Comparison of ENCODE assay signal across 25 mouse cellular contexts in genomic region chr5:148935871-148936270, GRCm38 (mm10). TPM values are rescaled to one million over a fixed set of nuclear protein-coding genes. Genes with fewer than 3 reads are reported as not detected.
DNase-seq lines count a peak whose midpoint lies in the region; ATAC-seq lines count a peak whose summit lies in the region.
"Had no signal": no experiment of that assay in that cellular context is flagged by ENCODE, and none has a peak within 500 bp of the region (broad histone marks: within the 10 kb centered on the region; RNA-seq: fewer than 3 reads in every experiment).

No protein-coding gene starts in this region.

- H3K27ac ChIP-seq in liver, embryonic 11.5 days (ENCODE audit: low read depth, low read length) = peak overlapping the region; percentile 90
- H3K27ac ChIP-seq in liver, embryonic 13.5 days = peak overlapping the region; percentile 93
- H3K27ac ChIP-seq: hindbrain, embryonic 12.5 days; midbrain, embryonic 13.5 days had no signal

- H3K36me3 ChIP-seq in liver, embryonic 11.5 days (ENCODE audit: control insufficient read depth, insufficient read depth, low read length) = no peaks in the 10 kb centered on the region
- peaks cover 31% of the 10 kb centered on the region for H3K36me3 ChIP-seq in erythroblast, embryonic 14.5 days (ENCODE audit: control insufficient read depth)
- peaks cover 4% of the 10 kb centered on the region for H3K36me3 ChIP-seq in liver, embryonic 13.5 days
- H3K36me3 ChIP-seq: hindbrain, embryonic 12.5 days; kidney, embryonic 15.5 days; limb, embryonic 12.5 days; midbrain, embryonic 13.5 days had no signal

- WGBS in liver, embryonic 11.5 days = 59% methylated on average over 6 of the region's 6 CpGs
- WGBS in liver, embryonic 13.5 days (ENCODE audit: insufficient replicate concordance) = 31% methylated on average over 6 of the region's 6 CpGs

- no peaks in the 10 kb centered on the region for H3K27me3 ChIP-seq in liver, embryonic 11.5 days (replicated peaks; ENCODE audit: control insufficient read depth, insufficient read depth, low read length)
- no peaks in the 10 kb centered on the region for H3K27me3 ChIP-seq in erythroblast, embryonic 14.5 days (ENCODE audit: control insufficient read depth)
- H3K27me3 ChIP-seq in liver, embryonic 13.5 days = no peaks in the 10 kb centered on the region
- H3K27me3 ChIP-seq: hindbrain, embryonic 12.5 days; kidney, embryonic 15.5 days; limb, embryonic 12.5 days; midbrain, embryonic 13.5 days had no signal

- peak overlapping the region; percentile 46 for H3K9ac ChIP-seq in liver, embryonic 11.5 days (ENCODE audit: low read depth, low read length)
- H3K9ac ChIP-seq in liver, embryonic 13.5 days = peak overlapping the region; percentile 26; the same call in 1 of the 2 replicates
- H3K9ac ChIP-seq: hindbrain, embryonic 12.5 days; kidney, embryonic 15.5 days; limb, embryonic 12.5 days; midbrain, embryonic 13.5 days had no signal

- ATAC-seq in liver, embryonic 11.5 days (replicated peaks; ENCODE audit: low FRiP score) = peak; percentile 30
- peak; percentile 36 for ATAC-seq in liver, embryonic 13.5 days (ENCODE audit: low read depth)
- ATAC-seq: activated CD4-positive, CD25-positive, alpha-beta regulatory T cell, adult 4 months; midbrain, embryonic 13.5 days had no signal

- no peak overlapping the region for H3K4me3 ChIP-seq in liver, embryonic 11.5 days (ENCODE audit: low read depth, low read length)
- H3K4me3 ChIP-seq in erythroblast, embryonic 14.5 days (replicated peaks) = peak overlapping the region; percentile 8
- H3K4me3 ChIP-seq in liver, embryonic 13.5 days (replicated peaks) = no peak overlapping the region
- H3K4me3 ChIP-seq: hindbrain, embryonic 12.5 days; kidney, embryonic 15.5 days; limb, embryonic 12.5 days; midbrain, embryonic 13.5 days had no signal

- no peaks in the 10 kb centered on the region; the same call in 1 of the 2 replicates for H3K9me3 ChIP-seq in liver, embryonic 11.5 days (ENCODE audit: control insufficient read depth, low read length)
- H3K9me3 ChIP-seq in erythroblast, embryonic 14.5 days (ENCODE audit: control insufficient read depth, low read length) = peaks cover 29% of the 10 kb centered on the region
- H3K9me3 ChIP-seq in liver, embryonic 13.5 days (replicated peaks) = peaks cover 6% of the 10 kb centered on the region; the same call in 1 of the 2 replicates
- H3K9me3 ChIP-seq: hindbrain, embryonic 12.5 days; limb, embryonic 12.5 days had no signal

- H3K4me2 ChIP-seq in liver, embryonic 11.5 days = peak overlapping the region; percentile 41
- peak overlapping the region; percentile 45 for H3K4me2 ChIP-seq in liver, embryonic 13.5 days
- H3K4me2 ChIP-seq: hindbrain, embryonic 12.5 days; kidney, embryonic 15.5 days; limb, embryonic 12.5 days; midbrain, embryonic 13.5 days had no signal

- no peak for DNase-seq in liver, embryonic 11.5 days (ENCODE audit: low spot score)
- DNase-seq in liver (no peak), MEL-GATA-1-ER (ENCODE audit: extremely low read depth, low read depth) (peak; percentile 66)
- DNase-seq in liver, embryonic 13.5 days = no peak
- DNase-seq in adrenal gland, adult (ENCODE audit: inconsistent age in 2 of 2, low spot score in 1 of 2) = no peak
- no peak for DNase-seq in gastrocnemius, adult 8-10 months (ENCODE audit: low spot score in 2 of 2)
- DNase-seq in T-cell, adult 2 months (ENCODE audit: low spot score) = no peak
- DNase-seq: adrenal gland, postnatal 10 days; cerebellum, adult 8-10 months; cerebellum, postnatal 36 days; heart, postnatal 10 days; kidney, adult 11 months; thymus, adult 18-20 months had no signal

- peaks cover 18% of the 10 kb centered on the region for H3K4me1 ChIP-seq in liver, embryonic 11.5 days (replicated peaks; ENCODE audit: control insufficient read depth, insufficient read depth, low read length)
- H3K4me1 ChIP-seq in erythroblast, embryonic 14.5 days (ENCODE audit: control insufficient read depth) = peaks cover 79% of the 10 kb centered on the region
- peaks cover 71% of the 10 kb centered on the region for H3K4me1 ChIP-seq in liver, embryonic 13.5 days (replicated peaks)

RNA-seq across cellular contexts. Expression of gene Katnal1, which starts 6.8 kb away (rescaled TPM):
- 18.9 and 19.5 TPM in 2 replicates for polyA plus RNA-seq in liver, embryonic 11.5 days (2014; fragmentation: Nextera tagmentation; extraction: Ambion mirVana)
- 1.0 and 1.2 TPM in 2 replicates for polyA plus RNA-seq in erythroblast, embryonic 14.5 days (2012)
- polyA plus RNA-seq in liver, embryonic 13.5 days (2015; fragmentation: Nextera tagmentation; extraction: Ambion mirVana) = 8.4 and 12.7 TPM in 2 replicates
- 1 to 10 TPM; 4.3 to 5.3 (median 4.5) TPM for total RNA-seq in gastrocnemius, adult 8-10 months (2022)

RNA-seq across cellular contexts. Expression of gene Gm42791, which starts 59.1 kb away (rescaled TPM):
- not detected in 2 replicates for polyA plus RNA-seq in liver, embryonic 11.5 days (2014; fragmentation: Nextera tagmentation; extraction: Ambion mirVana)
- 0.36 and 0.93 TPM in 2 replicates for polyA plus RNA-seq in erythroblast, embryonic 14.5 days (2012)
- 0.32 and 0.86 TPM in 2 replicates for polyA plus RNA-seq in liver, embryonic 13.5 days (2015; fragmentation: Nextera tagmentation; extraction: Ambion mirVana)
- total RNA-seq in gastrocnemius, adult 8-10 months (2022) = 1 to 10 TPM; 2.1 to 2.7 (median 2.5) TPM
- total RNA-seq: ES-E14; megakaryocyte, adult 5-6 weeks had no signal
- polyA plus RNA-seq: activated CD4-positive, CD25-positive, alpha-beta regulatory T cell, adult 4 months; forebrain, embryonic 11.5 days; gonadal fat pad, adult 2 months; kidney, embryonic 15.5 days; large intestine, adult 2 months; small intestine, adult 2 months had no signal
